Mouse (Mus musculus) ES-Bruce4 (cell line): ENCODE results near the gene Auts2.

ENCODE experiments used
- CTCF ChIP-seq: IDR thresholded peaks from one replicate; pipeline ENCODE4 v1.8.1; 2011; ENCODE audit warnings: low read depth, low read length
- EP300 ChIP-seq: IDR thresholded peaks from 2 replicates; pipeline ENCODE4 v1.6.1; 2011; ENCODE audit warnings: low read depth, low read length; ENCODE audit not compliant: insufficient read depth
- POLR2A ChIP-seq: IDR thresholded peaks from one replicate; pipeline ENCODE4 v1.8.1; 2011; ENCODE audit warnings: low read length; ENCODE audit not compliant: insufficient read depth

GRCm38 (mm10) chr5:132007907-132008306 is 535.2 kb downstream of the Auts2 start:
- TF ChIP-seq POLR2A (no peak), CTCF (no peak), EP300 (no peak)
